Mouse (Mus musculus): ENCODE results near the gene Tyw1.

GRCm38 (mm10) chr5:130288106-130288505 is 32.7 kb downstream of the Tyw1 start:
- TF ChIP-seq CTCF (IDR thresholded peaks at IDR 0.05; ENCODE audit: borderline replicate concordance, insufficient read depth, low read length) (no peak), POLR2A (IDR thresholded peaks at IDR 0.05; ENCODE audit: low read depth, low read length) (no peak)

All from embryonic fibroblast, embryonic 13.5 days (primary cell).